Mouse (Mus musculus) midbrain, embryonic 14.5 days (tissue): ENCODE measurements around the gene M1ap. TPM values are rescaled to one million over a fixed set of nuclear protein-coding genes. Genes with fewer than 3 reads are reported as not detected.

ENCODE experiments used
- ATAC-seq: fragments of 200-750 bp; cut with Nextera tagmentation; 2 replicates; pipeline ENCODE4 v1.8.0; 2017; ENCODE audit warnings: moderate number of reproducible peaks, moderate library complexity; ENCODE audit not compliant: low FRiP score, low TSS enrichment
- DNase-seq: peaks from one replicate; pipeline ENCODE4 v3.0.0-alpha.2; 2015
- H3K27ac ChIP-seq: fragments of 300-500 bp; sonication (generic); replicated peaks from 2 replicates; pipeline ENCODE4 v1.5.1; 2014; ENCODE audit warnings: mild to moderate bottlenecking, low read depth, low read length, moderate library complexity
- H3K27me3 ChIP-seq: fragments of 300-500 bp; sonication (generic); 2 replicates; pipeline ENCODE4 v1.6.1; 2014; ENCODE audit warnings: low read length, control low read depth, mixed read lengths; ENCODE audit not compliant: control insufficient read depth, insufficient read depth
- H3K36me3 ChIP-seq: fragments of 300-500 bp; sonication (generic); 2 replicates; pipeline ENCODE4 v1.6.1; 2014; ENCODE audit warnings: low read length, control low read depth; ENCODE audit not compliant: control insufficient read depth, insufficient read depth
- H3K4me1 ChIP-seq: fragments of 300-500 bp; sonication (generic); 2 replicates; pipeline ENCODE4 v1.6.1; 2014; ENCODE audit warnings: mild to moderate bottlenecking, antibody characterized with exemption, low read length, control low read depth; ENCODE audit not compliant: control insufficient read depth, insufficient read depth
- H3K4me2 ChIP-seq: fragments of 300-500 bp; sonication (generic); 2 replicates; pipeline ENCODE4 v1.6.1; 2014; ENCODE audit warnings: mild to moderate bottlenecking, low read length, moderate library complexity
- H3K4me3 ChIP-seq: fragments of 300-500 bp; sonication (generic); replicated peaks from 2 replicates; pipeline ENCODE4 v1.5.1; 2014; ENCODE audit warnings: low read depth, low read length
- H3K9ac ChIP-seq: fragments of 300-500 bp; sonication (generic); replicated peaks from 2 replicates; pipeline ENCODE4 v1.6.1; 2014; ENCODE audit warnings: mild to moderate bottlenecking, low read length, moderate library complexity
- H3K9me3 ChIP-seq: fragments of 300-500 bp; sonication (generic); 2 replicates; pipeline ENCODE4 v1.6.1; 2016; ENCODE audit warnings: low read length, control low read depth, mixed read lengths; ENCODE audit not compliant: control insufficient read depth
- WGBS: fragments of 180-500 bp; shearing (Covaris S2); extraction: QIAGEN DNeasy Blood & Tissue Kit; methylation state at CpG from one replicate; pipeline ENCODE4 v1.1.7; 2014; 5-methylcytosine and 5-hydroxymethylcytosine counted together
- polyA plus RNA-seq: library from polyadenylated mRNA; unstranded; fragments of >200 nt; fragmentation: Nextera tagmentation; extraction: Ambion mirVana; gene quantifications from 2 replicates; pipeline ENCODE4 v1.2.1, GENCODE M21; 2014

The M1ap gene
- polyA plus RNA-seq, 1 experiment from 2014 or later, result 0.28 TPM

GRCm38 (mm10) chr6:83043561-83043960 is 96.9 kb downstream of the M1ap start:
- Histone ChIP-seq H3K36me3 (no peaks in the 10 kb centered on the region), H3K9me3 (no peaks in the 10 kb centered on the region)
- no peak for ATAC-seq

GRCm38 (mm10) chr6:83043993-83044392 is 97.3 kb downstream of the M1ap start:
- Histone ChIP-seq H3K9ac (no peak overlapping the region), H3K27me3 (no peaks in the 10 kb centered on the region), H3K4me1 (no peaks in the 10 kb centered on the region; the same call in 1 of the 2 replicates), H3K36me3 (no peaks in the 10 kb centered on the region), H3K9me3 (no peaks in the 10 kb centered on the region), H3K27ac (no peak overlapping the region), H3K4me3 (no peak overlapping the region), H3K4me2 (no peak overlapping the region)
- DNase-seq (no peak), ATAC-seq (no peak)
- WGBS, result 91% methylated on average over 5 of the region's 5 CpGs

More at GRCm38 (mm10) chr6:83043561-83043960, 96.9 kb downstream of the M1ap start:
- Histone ChIP-seq H3K4me1 (peaks cover under 1% of the 10 kb centered on the region; the same call in 1 of the 2 replicates), H3K27ac (no peak overlapping the region), H3K4me2 (no peak overlapping the region), H3K27me3 (no peaks in the 10 kb centered on the region), H3K9ac (no peak overlapping the region), H3K4me3 (no peak overlapping the region)
- DNase-seq, result no peak
- WGBS, result 62% methylated on average over 6 of the region's 6 CpGs

GRCm38 (mm10) chr6:83044742-83045141 is 98.0 kb downstream of the M1ap start:
- DNase-seq, result no peak
- no peak for ATAC-seq

GRCm38 (mm10) chr6:83049367-83049766 is 102.7 kb downstream of the M1ap start:
- Histone ChIP-seq H3K9me3 (no peaks in the 10 kb centered on the region), H3K27ac (no peak overlapping the region), H3K4me3 (no peak overlapping the region), H3K9ac (no peak overlapping the region), H3K27me3 (no peaks in the 10 kb centered on the region), H3K4me2 (no peak overlapping the region), H3K36me3 (peaks cover 9% of the 10 kb centered on the region), H3K4me1 (peaks cover 11% of the 10 kb centered on the region)
- DNase-seq, result no peak
- 76% methylated on average over 10 of the region's 10 CpGs for WGBS
- no peak for ATAC-seq

More at GRCm38 (mm10) chr6:83044742-83045141, 98.0 kb downstream of the M1ap start:
- Histone ChIP-seq H3K4me1 (no peaks in the 10 kb centered on the region), H3K27me3 (no peaks in the 10 kb centered on the region), H3K4me3 (no peak overlapping the region), H3K36me3 (no peaks in the 10 kb centered on the region), H3K4me2 (no peak overlapping the region), H3K9ac (no peak overlapping the region), H3K9me3 (no peaks in the 10 kb centered on the region), H3K27ac (no peak overlapping the region)
- whole genome bisulfite sequencing, result 82% methylated on average over 9 of the region's 9 CpGs

GRCm38 (mm10) chr6:83053136-83053960 is 106.6 kb downstream of the M1ap start:
- H3K9me3 ChIP-seq, result no peaks in the 10 kb centered on the region
- H3K4me2 ChIP-seq, result peak overlapping the region; percentile 93
- DNase-seq (peak; percentile 64), ATAC-seq (0 out of 2 replicates have a peak, but pooled peaks have one; percentile 3)
- H3K36me3 ChIP-seq, result peaks cover 32% of the 10 kb centered on the region
- H3K4me1 ChIP-seq, result peaks cover 19% of the 10 kb centered on the region
- WGBS, result 3% methylated on average over 26 of the region's 26 CpGs
- H3K9ac ChIP-seq, result peak overlapping the region; percentile 92
- H3K4me3 ChIP-seq, result peak overlapping the region; percentile 86
- peak overlapping the region; percentile 85 for H3K27ac ChIP-seq
- H3K27me3 ChIP-seq, result no peaks in the 10 kb centered on the region

GRCm38 (mm10) chr6:83054074-83054851 is 107.6 kb downstream of the M1ap start, which contains the start of gene Aup1:
Aup1 (plus strand) TSS chr6:83054521.
- under 1% methylated on average over 64 of the region's 64 CpGs for WGBS
- Histone ChIP-seq H3K27ac (peak within 1 kb of the TSS; percentile 85), H3K4me2 (peak within 1 kb of the TSS; percentile 93)

GRCm38 (mm10) chr6:83054871-83055431 is 108.2 kb downstream of the M1ap start, which contains the start of gene Htra2:
Htra2 (minus strand) TSS chr6:83055273.
- H3K4me1 ChIP-seq, result peaks cover 19% of the 10 kb centered on the region
- peaks cover 32% of the 10 kb centered on the region for H3K36me3 ChIP-seq
- peak within 1 kb of the TSS; percentile 93 for H3K4me2 ChIP-seq
- peak within 1 kb of the TSS; percentile 85 for H3K27ac ChIP-seq
- H3K9ac ChIP-seq, result peak within 1 kb of the TSS; percentile 92
- WGBS, result under 1% methylated on average over 50 of the region's 50 CpGs
- no peaks in the 10 kb centered on the region for H3K9me3 ChIP-seq
- DNase-seq, result peak; percentile 37
- peak within 1 kb of the TSS; percentile 86 for H3K4me3 ChIP-seq
- no peak; the same call in 1 of the 2 replicates for ATAC-seq
- H3K27me3 ChIP-seq, result no peaks in the 10 kb centered on the region

More at GRCm38 (mm10) chr6:83054074-83054851, 107.6 kb downstream of the M1ap start, which contains the start of gene Aup1:
- Histone ChIP-seq H3K36me3 (peaks cover 32% of the 10 kb centered on the region), H3K27me3 (no peaks in the 10 kb centered on the region), H3K9me3 (no peaks in the 10 kb centered on the region), H3K9ac (peak within 1 kb of the TSS; percentile 92), H3K4me1 (peaks cover 19% of the 10 kb centered on the region), H3K4me3 (peak within 1 kb of the TSS; percentile 86)
- ATAC-seq (peak; percentile 94), DNase-seq (peak; percentile 99)

- Histone ChIP-seq H3K27ac (no peak within 1 kb of the TSS), H3K9ac (no peak within 1 kb of the TSS), H3K4me3 (no peak within 1 kb of the TSS), H3K27me3 (0 out of 2 replicates have a peak, but pooled peaks cover 12% of the 10 kb centered on the region), H3K4me2 (no peak within 1 kb of the TSS), H3K9me3 (no peaks in the 10 kb centered on the region), H3K4me1 (peaks cover 16% of the 10 kb centered on the region), H3K36me3 (peaks cover 22% of the 10 kb centered on the region)
- WGBS, result 45% methylated on average over 3 of the region's 3 CpGs
- ATAC-seq, result no peak
- DNase-seq, result peak; percentile 46
These were observed 111.1 kb downstream of the M1ap start, which contains the start of gene Dqx1 for GRCm38 (mm10) chr6:83057790-83058189. Dqx1 (plus strand) TSS chr6:83057844.
